Mouse (Mus musculus): Measurements from ENCODE around the gene Rapgef1. TPM values are rescaled to one million over a fixed set of nuclear protein-coding genes. Genes with fewer than 3 reads are reported as not detected.

Rapgef1 gene
- polyA plus RNA-seq, 1 experiment from 2014 or later: 23.0 TPM

DNA sequence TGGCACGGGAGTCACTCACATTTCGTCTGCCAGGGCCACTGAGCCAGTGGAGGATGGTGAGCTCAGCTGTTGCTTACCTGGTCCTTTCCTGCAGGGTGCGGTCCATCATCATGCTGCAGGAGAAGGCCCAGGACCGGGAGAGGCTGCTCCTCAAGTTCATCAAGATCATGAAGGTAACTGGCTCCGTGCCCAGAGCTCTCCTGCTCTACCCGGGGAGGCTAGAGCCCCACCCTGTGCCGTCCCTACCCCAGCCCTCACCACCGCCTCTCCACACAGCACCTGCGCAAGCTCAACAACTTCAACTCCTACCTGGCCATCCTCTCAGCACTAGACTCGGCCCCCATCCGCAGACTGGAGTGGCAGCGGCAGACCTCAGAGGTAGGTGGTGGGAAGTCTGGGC is 116.2 kb downstream of the Rapgef1 start:
- Histone ChIP-seq H3K4me1 (replicated peaks; ENCODE audit: control insufficient read depth, insufficient read depth, low read length) (no peaks in the 10 kb centered on the region), H3K9ac (ENCODE audit: low read length) (no peak overlapping the region), H3K9me3 (ENCODE audit: control insufficient read depth, low read length) (no peaks in the 10 kb centered on the region), H3K4me3 (ENCODE audit: low read depth, low read length) (no peak overlapping the region), H3K4me2 (ENCODE audit: low read depth, low read length, severe bottlenecking) (no peak overlapping the region), H3K27ac (ENCODE audit: low read depth, low read length) (no peak overlapping the region), H3K27me3 (ENCODE audit: control insufficient read depth, insufficient read depth, low read length) (no peaks in the 10 kb centered on the region), H3K36me3 (ENCODE audit: control insufficient read depth, insufficient read depth, low read length) (peaks cover 8% of the 10 kb centered on the region; the same call in 1 of the 2 replicates)
- DNase-seq (ENCODE audit: low spot score) (no peak), ATAC-seq (replicated peaks; ENCODE audit: low FRiP score) (no peak)
- 94% methylated on average over 12 of the region's 12 CpGs for WGBS

DNA sequence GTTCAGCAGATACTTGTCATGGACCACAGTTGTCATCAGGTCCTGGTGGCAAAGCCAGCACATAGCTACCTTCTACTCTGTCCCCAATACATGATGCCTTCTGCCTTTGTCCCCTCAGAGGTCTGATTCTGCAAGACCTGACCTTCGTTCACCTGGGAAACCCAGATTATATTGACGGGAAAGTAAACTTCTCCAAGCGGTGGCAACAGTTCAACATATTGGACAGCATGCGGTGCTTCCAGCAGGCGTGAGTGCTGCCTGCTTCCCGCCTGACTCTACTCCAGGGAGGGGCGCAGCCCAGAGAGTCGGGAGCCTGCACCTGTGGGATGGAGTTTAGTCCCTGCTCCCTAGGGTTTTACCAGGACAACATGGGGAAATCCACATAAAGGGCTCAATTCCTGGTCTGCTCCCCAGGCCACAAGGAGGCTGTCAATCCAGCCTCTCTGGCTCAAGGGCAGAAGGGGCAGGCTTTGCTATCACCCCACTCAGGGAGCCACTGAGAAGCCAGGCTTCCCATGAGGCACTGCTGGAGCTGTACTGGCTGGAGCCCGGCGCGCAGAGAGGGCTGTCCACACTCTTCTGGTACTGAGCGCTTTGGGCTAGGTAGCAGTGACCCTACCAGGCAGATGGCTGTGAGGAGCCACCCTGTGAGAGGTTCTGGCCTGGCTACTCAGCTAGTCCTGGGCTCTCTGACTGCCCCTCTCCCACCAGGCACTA is 117.8 kb downstream of the Rapgef1 start:
- ATAC-seq (replicated peaks; ENCODE audit: low FRiP score) (no peak), DNase-seq (ENCODE audit: low spot score) (no peak)
- H3K27me3 ChIP-seq (ENCODE audit: control insufficient read depth, insufficient read depth, low read length): no peaks in the 10 kb centered on the region
- H3K4me2 ChIP-seq (ENCODE audit: low read depth, low read length, severe bottlenecking): no peak overlapping the region
- H3K27ac ChIP-seq (ENCODE audit: low read depth, low read length): no peak overlapping the region
- H3K9ac ChIP-seq (ENCODE audit: low read length): no peak overlapping the region
- no peak overlapping the region for H3K4me3 ChIP-seq (ENCODE audit: low read depth, low read length)
- WGBS: 88% methylated on average over 12 of the region's 12 CpGs
- no peaks in the 10 kb centered on the region for H3K9me3 ChIP-seq (ENCODE audit: control insufficient read depth, low read length)
- no peaks in the 10 kb centered on the region for H3K4me1 ChIP-seq (replicated peaks; ENCODE audit: control insufficient read depth, insufficient read depth, low read length)
- H3K36me3 ChIP-seq (ENCODE audit: control insufficient read depth, insufficient read depth, low read length): peaks cover 8% of the 10 kb centered on the region; the same call in 1 of the 2 replicates

- Histone ChIP-seq H3K36me3 (ENCODE audit: control insufficient read depth, insufficient read depth, low read length) (peaks cover 8% of the 10 kb centered on the region; the same call in 1 of the 2 replicates), H3K27me3 (ENCODE audit: control insufficient read depth, insufficient read depth, low read length) (no peaks in the 10 kb centered on the region), H3K27ac (ENCODE audit: low read depth, low read length) (no peak overlapping the region), H3K9me3 (ENCODE audit: control insufficient read depth, low read length) (no peaks in the 10 kb centered on the region), H3K4me3 (ENCODE audit: low read depth, low read length) (no peak overlapping the region), H3K9ac (ENCODE audit: low read length) (no peak overlapping the region), H3K4me2 (ENCODE audit: low read depth, low read length, severe bottlenecking) (no peak overlapping the region), H3K4me1 (replicated peaks; ENCODE audit: control insufficient read depth, insufficient read depth, low read length) (no peaks in the 10 kb centered on the region)
- ATAC-seq (replicated peaks; ENCODE audit: low FRiP score) (no peak), DNase-seq (ENCODE audit: low spot score) (no peak)
- 78% methylated on average over 4 of the region's 4 CpGs for WGBS
These were observed 119.3 kb downstream of the Rapgef1 start for GRCm38 (mm10) chr2:29738799-29739198.

DNA sequence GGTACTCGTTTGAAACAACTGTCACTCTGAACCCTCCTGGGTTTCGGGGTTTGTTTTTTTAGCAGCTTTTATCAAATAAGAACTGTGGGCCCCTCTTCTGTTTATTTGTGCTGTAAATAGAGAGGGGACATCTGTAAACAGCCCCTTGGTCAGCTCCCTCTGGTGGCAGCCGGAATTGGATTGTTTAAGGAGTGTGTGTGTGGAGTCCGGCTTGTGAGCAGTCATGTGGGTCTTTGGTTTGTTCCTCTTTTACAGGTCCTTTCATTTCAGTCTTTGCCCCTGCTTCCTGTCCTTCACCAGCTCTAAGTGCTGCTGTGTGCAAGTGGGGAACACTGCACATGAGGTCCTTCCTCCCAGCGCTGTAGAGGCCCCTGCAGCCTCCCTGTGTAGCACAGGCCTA is 119.8 kb downstream of the Rapgef1 start:
- H3K4me3 ChIP-seq (ENCODE audit: low read depth, low read length): no peak overlapping the region
- WGBS: 86% methylated on average over 5 of the region's 5 CpGs
- H3K4me1 ChIP-seq (replicated peaks; ENCODE audit: control insufficient read depth, insufficient read depth, low read length): no peaks in the 10 kb centered on the region
- H3K9me3 ChIP-seq (ENCODE audit: control insufficient read depth, low read length): no peaks in the 10 kb centered on the region
- H3K4me2 ChIP-seq (ENCODE audit: low read depth, low read length, severe bottlenecking): no peak overlapping the region
- peaks cover 8% of the 10 kb centered on the region; the same call in 1 of the 2 replicates for H3K36me3 ChIP-seq (ENCODE audit: control insufficient read depth, insufficient read depth, low read length)
- no peaks in the 10 kb centered on the region for H3K27me3 ChIP-seq (ENCODE audit: control insufficient read depth, insufficient read depth, low read length)
- DNase-seq (ENCODE audit: low spot score) (no peak), ATAC-seq (replicated peaks; ENCODE audit: low FRiP score) (no peak)
- no peak overlapping the region for H3K9ac ChIP-seq (ENCODE audit: low read length)
- no peak overlapping the region for H3K27ac ChIP-seq (ENCODE audit: low read depth, low read length)

DNA sequence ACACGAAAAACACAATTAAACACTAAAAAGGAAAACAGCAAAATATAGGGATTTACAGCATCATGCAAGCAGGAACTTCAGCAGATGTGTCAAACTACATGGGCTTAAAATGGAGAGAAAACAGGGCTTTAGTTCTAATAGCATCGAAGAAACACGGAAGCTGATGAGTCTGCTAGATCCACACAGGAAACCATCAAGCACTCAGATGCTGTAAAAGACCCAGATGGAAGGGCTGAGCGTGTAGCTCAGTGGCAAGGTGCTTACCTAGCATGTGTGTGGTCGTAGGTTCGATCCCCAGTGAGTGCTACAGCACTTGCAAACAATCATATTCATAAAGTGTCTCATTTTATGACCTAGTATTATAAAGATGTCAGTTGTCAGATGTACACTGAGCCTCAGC is 121.7 kb downstream of the Rapgef1 start:
- ATAC-seq (replicated peaks; ENCODE audit: low FRiP score) (no peak), DNase-seq (ENCODE audit: low spot score) (no peak)
- Histone ChIP-seq H3K4me3 (ENCODE audit: low read depth, low read length) (no peak overlapping the region), H3K9me3 (ENCODE audit: control insufficient read depth, low read length) (no peaks in the 10 kb centered on the region), H3K27me3 (ENCODE audit: control insufficient read depth, insufficient read depth, low read length) (peaks cover 7% of the 10 kb centered on the region), H3K4me1 (replicated peaks; ENCODE audit: control insufficient read depth, insufficient read depth, low read length) (no peaks in the 10 kb centered on the region), H3K36me3 (ENCODE audit: control insufficient read depth, insufficient read depth, low read length) (peaks cover under 1% of the 10 kb centered on the region; the same call in 1 of the 2 replicates), H3K4me2 (ENCODE audit: low read depth, low read length, severe bottlenecking) (no peak overlapping the region), H3K9ac (ENCODE audit: low read length) (no peak overlapping the region), H3K27ac (ENCODE audit: low read depth, low read length) (no peak overlapping the region)
- 94% methylated on average over 6 of the region's 6 CpGs for WGBS

- H3K27me3 ChIP-seq (ENCODE audit: control insufficient read depth, insufficient read depth, low read length): peaks cover 26% of the 10 kb centered on the region
- WGBS: 94% methylated on average over 6 of the region's 6 CpGs
- H3K9ac ChIP-seq (ENCODE audit: low read length): no peak overlapping the region
- H3K4me1 ChIP-seq (replicated peaks; ENCODE audit: control insufficient read depth, insufficient read depth, low read length): peaks cover 6% of the 10 kb centered on the region; the same call in 1 of the 2 replicates
- no peak for ATAC-seq (replicated peaks; ENCODE audit: low FRiP score)
- H3K27ac ChIP-seq (ENCODE audit: low read depth, low read length): no peak overlapping the region
- no peaks in the 10 kb centered on the region for H3K36me3 ChIP-seq (ENCODE audit: control insufficient read depth, insufficient read depth, low read length)
- H3K4me3 ChIP-seq (ENCODE audit: low read depth, low read length): no peak overlapping the region
- DNase-seq (ENCODE audit: low spot score): no peak
- no peak overlapping the region for H3K4me2 ChIP-seq (ENCODE audit: low read depth, low read length, severe bottlenecking)
- no peaks in the 10 kb centered on the region for H3K9me3 ChIP-seq (ENCODE audit: control insufficient read depth, low read length)
These were observed 124.7 kb downstream of the Rapgef1 start for GRCm38 (mm10) chr2:29744256-29744655.

DNA sequence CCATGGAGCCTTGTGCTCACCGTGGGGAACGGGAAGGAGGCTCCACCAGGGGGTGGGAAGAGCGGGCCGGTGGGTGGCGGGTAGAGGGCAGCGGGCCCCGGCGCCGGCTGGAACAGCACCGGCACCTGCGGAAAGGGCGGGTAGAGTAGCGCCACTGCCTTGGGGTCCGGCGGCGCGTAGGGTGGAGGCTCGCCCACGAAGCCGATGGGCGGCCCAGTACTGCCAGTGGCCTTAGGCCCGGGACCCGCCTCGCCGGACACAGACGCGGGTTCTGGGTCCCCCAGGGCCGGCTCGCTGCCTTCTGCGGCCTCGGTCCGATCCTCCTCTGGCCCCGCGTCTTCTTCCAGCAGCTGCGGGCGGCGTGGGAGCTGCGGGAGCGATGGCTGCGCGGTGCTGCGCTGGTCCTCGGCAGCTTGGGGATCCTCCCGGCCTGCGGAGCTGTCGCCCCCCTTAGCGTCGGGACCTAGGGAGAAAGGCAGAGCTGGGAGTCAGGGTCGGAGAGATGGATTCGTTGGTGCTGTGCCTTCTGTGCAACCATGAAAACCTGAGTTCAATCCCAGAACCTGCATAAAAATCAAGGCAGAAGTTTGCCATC is 127.8 kb downstream of the Rapgef1 start:
- ATAC-seq (replicated peaks; ENCODE audit: low FRiP score): no peak
- peak; percentile 69 for DNase-seq (ENCODE audit: low spot score)

GRCm38 (mm10) chr2:29747852-29748251 is 128.3 kb downstream of the Rapgef1 start:
- H3K4me1 ChIP-seq (replicated peaks; ENCODE audit: control insufficient read depth, insufficient read depth, low read length): peaks cover 10% of the 10 kb centered on the region
- no peak overlapping the region for H3K4me2 ChIP-seq (ENCODE audit: low read depth, low read length, severe bottlenecking)
- H3K27ac ChIP-seq (ENCODE audit: low read depth, low read length): no peak overlapping the region
- whole genome bisulfite sequencing: 54% methylated on average over 5 of the region's 5 CpGs
- H3K9ac ChIP-seq (ENCODE audit: low read length): no peak overlapping the region
- no peak overlapping the region for H3K4me3 ChIP-seq (ENCODE audit: low read depth, low read length)
- DNase-seq (ENCODE audit: low spot score): no peak
- no peaks in the 10 kb centered on the region for H3K9me3 ChIP-seq (ENCODE audit: control insufficient read depth, low read length)
- peaks cover 54% of the 10 kb centered on the region for H3K27me3 ChIP-seq (ENCODE audit: control insufficient read depth, insufficient read depth, low read length)
- ATAC-seq (replicated peaks; ENCODE audit: low FRiP score): no peak
- H3K36me3 ChIP-seq (ENCODE audit: control insufficient read depth, insufficient read depth, low read length): no peaks in the 10 kb centered on the region

More for the DNA sequence above, 127.8 kb downstream of the Rapgef1 start:
- Histone ChIP-seq H3K27me3 (ENCODE audit: control insufficient read depth, insufficient read depth, low read length) (peaks cover 48% of the 10 kb centered on the region), H3K36me3 (ENCODE audit: control insufficient read depth, insufficient read depth, low read length) (no peaks in the 10 kb centered on the region), H3K9me3 (ENCODE audit: control insufficient read depth, low read length) (no peaks in the 10 kb centered on the region), H3K4me1 (replicated peaks; ENCODE audit: control insufficient read depth, insufficient read depth, low read length) (peaks cover 10% of the 10 kb centered on the region), H3K9ac (ENCODE audit: low read length) (peak overlapping the region; percentile 49), H3K27ac (ENCODE audit: low read depth, low read length) (no peak overlapping the region), H3K4me3 (ENCODE audit: low read depth, low read length) (peak overlapping the region; percentile 29), H3K4me2 (ENCODE audit: low read depth, low read length, severe bottlenecking) (peak overlapping the region; percentile 59)
- 3% methylated on average over 40 of the region's 50 CpGs for WGBS

All from forebrain, embryonic 11.5 days (tissue).